Mouse (Mus musculus) left cerebral cortex, adult 18-20 months (tissue): ENCODE measurements around the gene Syf2. TPM values are rescaled to one million over a fixed set of nuclear protein-coding genes. Genes with fewer than 3 reads are reported as not detected.
A peak's percentile ranks its signal among the peaks of the same experiment; 100 is the strongest.

Experiments
- DNase-seq, 2 experiments: peaks; one replicate each; pipeline ENCODE4 v3.0.0; 2021 to 2022; ENCODE audit warnings: low spot score in 2 of 2, mixed read lengths in 1 of 2
- total RNA-seq, 2 experiments: library from RNA; stranded (reverse); gene quantifications; 2 replicates each; pipeline ENCODE4 v1.2.3; 2021

Syf2 gene
- total RNA-seq, 2 experiments from 2014 or later: 59.9 to 63.6 TPM

- peak; percentile 44 to 46 for DNase-seq
Measured at GRCm38 (mm10) chr4:134922925-134923244, 7.8 kb upstream of the Syf2 start.

GRCm38 (mm10) chr4:134923258-134924018, 7.3 kb upstream of the Syf2 start, which contains the start of gene Rsrp1:
Rsrp1 (plus strand) TSS chr4:134923592.
- DNase-seq: peak; percentile 96 to 97

DNA sequence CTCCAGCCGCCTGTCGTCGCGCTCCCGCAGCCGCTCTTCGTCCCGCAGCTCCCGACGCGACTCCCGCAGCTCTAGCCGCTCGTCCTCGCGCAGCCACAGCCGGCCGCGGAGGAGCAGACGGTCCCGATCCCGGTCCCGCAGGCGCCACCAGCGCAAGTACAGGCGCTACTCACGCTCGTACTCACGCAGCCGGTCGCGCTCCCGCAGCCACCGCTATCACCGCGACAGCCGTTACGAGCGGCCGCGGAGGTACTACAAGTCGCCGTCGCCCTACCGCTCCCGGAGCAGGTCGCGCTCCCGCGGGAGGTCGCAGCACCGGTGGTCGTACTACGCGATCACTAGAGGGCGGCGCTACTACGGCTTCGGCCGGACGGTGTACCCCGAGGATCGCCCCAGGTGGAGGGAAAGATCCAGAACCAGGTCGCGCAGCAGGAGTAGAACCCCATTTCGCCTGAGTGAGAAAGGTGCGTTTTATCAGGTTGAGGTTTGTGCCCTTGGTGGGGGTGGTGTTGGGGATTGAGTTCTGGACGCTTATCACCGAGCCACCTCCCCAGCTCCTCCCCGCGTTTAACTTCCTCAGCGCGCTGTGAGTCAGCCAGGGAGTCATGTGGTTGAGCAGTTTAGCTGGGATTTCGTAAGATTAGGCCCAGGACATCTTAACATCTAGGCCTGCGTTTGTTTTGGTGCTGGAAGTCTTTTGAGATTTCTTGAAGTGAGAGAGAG, 6.5 kb upstream of the Syf2 start:
- no peak for DNase-seq

DNA sequence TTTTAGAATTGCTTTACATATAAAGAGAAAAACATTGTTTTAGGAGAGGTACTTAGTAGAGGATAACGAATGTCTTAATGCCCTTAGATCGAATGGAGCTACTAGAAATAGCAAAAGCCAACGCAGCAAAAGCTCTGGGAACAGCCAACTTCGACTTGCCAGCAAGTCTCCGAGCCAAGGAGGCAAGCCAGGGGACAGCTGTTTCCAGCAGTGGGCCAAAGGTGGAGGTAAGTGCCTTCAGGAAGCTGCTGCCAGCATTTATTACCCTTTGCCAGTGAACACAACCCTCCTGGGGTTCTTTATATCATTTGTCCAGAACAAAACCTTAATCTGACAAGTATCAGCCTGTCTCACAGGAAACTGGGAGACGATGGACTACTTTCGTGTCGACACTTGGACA, 5.5 kb upstream of the Syf2 start:
- no peak for DNase-seq

DNA sequence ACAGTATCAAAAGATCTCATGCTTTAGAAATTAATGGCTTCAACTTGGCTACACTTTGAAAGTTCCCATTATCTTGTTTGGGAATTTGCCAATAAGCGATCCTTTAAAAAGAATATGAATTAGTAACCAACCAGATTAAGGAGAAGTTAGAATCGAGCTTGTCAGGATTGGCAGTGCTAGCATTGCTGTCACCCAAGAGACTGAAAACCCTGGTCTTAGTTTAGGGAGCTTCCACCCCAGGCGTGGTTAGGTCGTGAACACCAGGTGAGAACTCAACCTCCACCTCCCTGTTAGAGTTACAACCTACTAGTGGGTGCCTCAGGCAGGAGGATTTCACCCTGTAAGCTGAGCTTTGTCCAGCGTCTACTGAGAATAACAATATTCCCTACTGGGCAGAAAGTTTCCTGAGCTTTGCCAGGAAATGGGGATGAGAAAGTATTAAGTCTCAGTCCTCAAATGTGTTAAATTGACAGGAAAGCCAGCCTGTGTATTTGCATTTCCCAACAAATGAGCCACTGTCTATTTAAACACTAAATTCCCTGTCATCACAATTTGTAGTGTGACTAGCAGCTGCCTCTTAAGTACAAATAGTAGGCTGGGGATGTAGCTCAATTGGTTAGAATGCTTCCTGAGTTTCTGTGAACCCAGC, 2.8 kb upstream of the Syf2 start:
- no peak for DNase-seq

DNA sequence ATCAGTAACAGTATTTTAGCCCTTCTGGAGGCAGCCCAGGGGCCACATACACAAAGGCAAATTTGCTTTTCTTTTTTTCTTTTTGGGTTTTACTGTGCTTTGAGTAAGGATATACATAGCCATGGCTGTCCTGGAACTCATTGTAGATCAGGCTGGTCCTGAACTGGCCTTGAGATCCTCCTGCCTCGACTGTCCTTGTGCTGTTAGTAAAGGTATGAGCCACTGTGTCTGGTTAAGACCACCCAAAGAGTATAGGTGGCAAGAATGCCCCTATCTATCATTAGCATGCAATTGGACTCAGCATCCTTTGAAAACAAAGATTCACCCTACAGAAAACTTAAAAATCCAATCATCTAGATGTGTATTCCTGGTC, 2.2 kb upstream of the Syf2 start:
- DNase-seq: no peak

- DNase-seq: no peak
Measured at GRCm38 (mm10) chr4:134929536-134929935, 1.2 kb upstream of the Syf2 start.

- DNase-seq: no peak
Measured at GRCm38 (mm10) chr4:134930190-134930589, 508 bp upstream of the Syf2 start.

GRCm38 (mm10) chr4:134937240-134938176, 6.8 kb downstream of the Syf2 start:
- no peak for DNase-seq

DNA sequence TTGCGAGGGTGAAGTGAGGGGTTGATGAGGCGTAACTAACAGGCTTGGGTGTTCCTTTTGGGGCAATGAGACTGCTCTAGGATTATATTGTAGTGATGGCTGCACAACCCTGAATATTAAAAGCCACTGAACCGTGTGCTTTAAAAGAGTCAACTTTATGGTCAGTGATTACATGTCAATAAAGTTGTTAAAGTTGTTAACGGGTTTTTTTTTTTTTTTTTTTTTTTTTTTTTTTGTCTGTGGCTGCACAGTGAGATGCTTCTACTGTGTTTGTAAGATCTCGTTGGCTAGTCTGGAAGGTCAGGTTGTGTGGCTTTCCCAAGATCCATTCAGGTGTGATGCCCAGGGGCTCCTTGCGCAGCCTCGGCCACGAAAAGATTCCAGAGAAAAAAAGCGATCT, 9.2 kb downstream of the Syf2 start:
- DNase-seq: no peak

DNA sequence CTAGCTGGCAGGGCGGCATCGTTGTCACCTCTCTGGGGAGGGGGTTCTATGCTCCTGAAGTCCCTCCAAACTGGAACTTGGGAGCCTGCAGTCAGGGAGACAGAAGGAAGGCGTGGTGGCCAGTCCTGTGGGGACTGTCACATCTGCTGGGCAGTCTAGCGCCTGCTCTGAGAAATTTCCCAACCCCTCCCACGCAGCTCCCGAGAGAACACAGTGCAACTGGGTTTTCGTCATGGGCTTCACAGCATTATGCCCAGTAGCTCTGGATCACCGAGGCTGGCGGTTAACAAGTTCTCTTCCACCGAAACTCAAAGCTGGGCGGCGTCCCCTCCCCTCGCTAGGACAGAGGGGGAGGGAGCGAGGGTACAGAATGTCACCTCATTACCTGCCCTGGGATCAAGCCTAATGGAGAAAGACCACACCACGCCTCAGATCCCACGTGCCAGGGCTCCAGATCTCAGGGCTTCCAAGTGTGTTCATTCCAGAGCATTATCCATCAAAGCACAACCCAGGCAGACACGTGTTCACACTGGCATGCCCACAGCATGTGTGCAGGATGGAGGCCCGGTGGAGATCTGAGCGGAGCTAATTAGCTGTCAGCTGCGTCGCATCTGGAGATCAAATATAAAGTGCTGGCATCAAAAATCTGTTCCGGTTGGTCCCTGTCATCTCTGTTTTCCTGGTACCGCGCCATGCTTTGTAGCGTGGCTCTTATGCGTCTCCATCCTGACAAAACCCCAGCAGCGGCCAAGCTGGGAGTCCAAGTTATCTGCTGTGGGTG, 13.2 kb downstream of the Syf2 start:
- peak; percentile 66 to 77 for DNase-seq

- peak; percentile 76 to 77 for DNase-seq
Measured at GRCm38 (mm10) chr4:134946024-134946744, 15.5 kb downstream of the Syf2 start.

GRCm38 (mm10) chr4:134950518-134951091, 19.9 kb downstream of the Syf2 start:
- DNase-seq: no peak

DNA sequence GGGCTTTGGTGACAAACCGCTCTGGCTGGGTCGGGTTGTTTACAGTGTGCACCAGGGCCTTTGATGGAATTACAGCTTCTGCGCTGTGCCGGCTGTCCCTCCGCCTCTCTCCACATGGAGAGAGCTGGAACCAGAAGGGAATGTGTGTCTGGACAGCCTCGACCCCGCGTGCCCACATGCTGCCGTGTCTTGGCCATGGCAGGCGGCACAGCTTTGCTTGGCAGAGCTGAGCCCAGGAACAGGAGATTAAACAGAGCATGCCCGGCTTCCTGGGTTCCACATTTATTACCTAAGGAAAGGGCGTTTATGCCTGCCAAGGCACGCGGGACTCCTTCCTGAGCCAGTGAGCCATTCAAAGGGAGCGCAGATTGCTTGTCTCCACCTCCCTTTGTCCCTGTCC, 23.8 kb downstream of the Syf2 start:
- DNase-seq: no peak

GRCm38 (mm10) chr4:134955196-134955595, 24.5 kb downstream of the Syf2 start:
- no peak for DNase-seq

DNA sequence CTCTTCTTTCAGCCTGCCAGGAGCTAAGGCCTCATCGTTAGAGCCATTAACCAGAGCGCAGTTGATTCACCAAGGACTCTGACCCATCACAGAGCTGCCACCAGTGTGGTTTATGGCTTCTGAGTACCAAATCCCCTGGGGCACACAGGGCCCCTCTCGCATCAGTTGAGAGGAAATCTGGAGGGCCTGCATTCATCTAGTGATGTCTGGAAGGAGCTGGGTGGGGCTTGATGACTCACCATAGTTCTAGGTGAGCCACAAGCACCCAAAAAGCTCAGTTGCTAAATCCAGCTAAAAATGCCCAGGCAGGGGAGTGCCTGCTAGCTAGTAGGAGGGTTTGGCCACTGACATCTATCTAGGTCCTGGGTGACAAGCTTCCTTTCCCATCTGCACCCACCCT, 25.1 kb downstream of the Syf2 start:
- no peak for DNase-seq

GRCm38 (mm10) chr4:134956328-134956727, 25.6 kb downstream of the Syf2 start:
- peak; percentile 56 to 78 for DNase-seq

GRCm38 (mm10) chr4:134963021-134963776, 32.5 kb downstream of the Syf2 start:
- no peak for DNase-seq
